Mouse (Mus musculus) lung, embryonic 15.5 days (tissue): Measurements from ENCODE around the gene Gm20696. TPM values are rescaled to one million over a fixed set of nuclear protein-coding genes. Genes with fewer than 3 reads are reported as not detected.

ENCODE experiments used
- ATAC-seq: fragments of 200-750 bp; cut with Nextera tagmentation; 2 replicates; pipeline ENCODE4 v1.8.0; 2017; ENCODE audit warnings: moderate number of reproducible peaks, borderline replicate concordance; ENCODE audit not compliant: low FRiP score, low TSS enrichment; ENCODE audit errors: extremely low read depth
- H3K27ac ChIP-seq: fragments of 300-500 bp; sonication (generic); 2 replicates; pipeline ENCODE4 v1.5.1; 2015; ENCODE audit warnings: moderate library complexity, mild to moderate bottlenecking, inconsistent platforms
- H3K27me3 ChIP-seq: fragments of 300-500 bp; sonication (generic); 2 replicates; pipeline ENCODE4 v1.6.1; 2015; ENCODE audit warnings: inconsistent platforms
- H3K36me3 ChIP-seq: fragments of 300-500 bp; sonication (generic); 2 replicates; pipeline ENCODE4 v1.6.1; 2015; ENCODE audit warnings: inconsistent platforms
- H3K4me1 ChIP-seq: fragments of 300-500 bp; sonication (generic); 2 replicates; pipeline ENCODE4 v1.6.1; 2015; ENCODE audit warnings: inconsistent platforms
- H3K4me2 ChIP-seq: fragments of 300-500 bp; sonication (generic); 2 replicates; pipeline ENCODE4 v1.6.1; 2015; ENCODE audit warnings: inconsistent platforms, mild to moderate bottlenecking, moderate library complexity
- H3K4me3 ChIP-seq: fragments of 300-500 bp; sonication (generic); 2 replicates; pipeline ENCODE4 v1.5.1; 2015; ENCODE audit warnings: mild to moderate bottlenecking, inconsistent platforms
- H3K9ac ChIP-seq: fragments of 300-500 bp; sonication (generic); 2 replicates; pipeline ENCODE4 v1.6.1; 2015; ENCODE audit warnings: inconsistent platforms
- H3K9me3 ChIP-seq: fragments of 300-500 bp; sonication (generic); 2 replicates; pipeline ENCODE4 v1.6.1; 2016; ENCODE audit warnings: inconsistent platforms
- WGBS: fragments of 180-500 bp; shearing (Covaris S2); methylation state at CpG from one replicate; pipeline ENCODE4 v1.1.7; 2015; 5-methylcytosine and 5-hydroxymethylcytosine counted together
- polyA plus RNA-seq: library from polyadenylated mRNA; unstranded; fragments of >200 nt; fragmentation: Nextera tagmentation; extraction: Ambion mirVana; gene quantifications from 2 replicates; pipeline ENCODE4 v1.2.1, GENCODE M21; 2015

Gm20696 gene
- polyA plus RNA-seq, 1 experiment from 2014 or later: 3.8 TPM

DNA sequence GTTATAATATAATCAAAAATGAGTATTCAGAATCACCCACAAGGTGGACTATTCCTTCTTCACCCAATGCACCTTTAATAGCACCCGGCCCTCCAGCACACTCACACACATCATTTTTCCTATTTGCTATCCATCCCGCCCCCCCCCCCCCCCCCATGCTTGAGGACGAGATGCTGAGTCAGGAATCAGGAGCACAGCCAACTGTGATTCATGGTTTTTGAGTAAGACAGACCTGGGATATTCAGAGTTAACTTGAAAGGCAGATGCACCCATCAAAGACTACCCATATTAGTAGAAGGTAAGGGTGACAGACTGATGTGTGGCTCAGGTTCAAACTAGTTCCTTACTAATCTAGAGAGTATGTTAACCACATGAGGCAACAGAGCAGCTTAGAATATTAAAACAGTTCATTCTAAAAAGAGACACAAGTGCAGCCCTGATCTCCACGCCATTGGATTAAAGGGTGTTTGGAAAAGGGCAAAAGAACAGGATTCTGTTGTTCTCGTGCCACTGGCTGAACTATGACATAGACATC, 417.0 kb downstream of the Gm20696 start:
- no peaks in the 10 kb centered on the region for H3K27me3 ChIP-seq
- H3K4me1 ChIP-seq: no peaks in the 10 kb centered on the region
- WGBS: 77% methylated on average over 5 of the region's 5 CpGs
- ATAC-seq: no peak
- H3K36me3 ChIP-seq: no peaks in the 10 kb centered on the region
- no peak overlapping the region for H3K4me2 ChIP-seq
- H3K9ac ChIP-seq: no peak overlapping the region
- no peak overlapping the region for H3K4me3 ChIP-seq
- no peaks in the 10 kb centered on the region for H3K9me3 ChIP-seq
- H3K27ac ChIP-seq: no peak overlapping the region

DNA sequence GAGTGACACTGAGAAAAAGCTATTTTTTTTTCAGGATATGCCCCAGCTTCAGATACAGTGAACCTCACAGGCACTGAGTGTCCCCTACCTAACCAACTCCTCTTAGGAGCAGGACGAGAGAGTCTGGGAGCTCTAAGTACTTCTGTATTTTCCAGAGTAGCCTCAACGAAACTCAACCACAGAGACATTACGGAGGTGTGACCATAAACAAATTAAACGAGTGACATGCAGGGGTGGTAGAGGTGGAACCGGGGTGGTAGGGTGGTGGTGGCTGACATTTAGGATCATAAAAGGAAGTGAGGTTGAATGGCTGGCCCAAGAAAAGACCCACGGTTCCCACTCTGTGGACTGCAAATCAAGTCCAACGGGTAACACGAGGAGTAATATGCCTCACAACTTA, 418.2 kb downstream of the Gm20696 start:
- 66% methylated on average over 8 of the region's 8 CpGs for WGBS
- Histone ChIP-seq H3K4me1 (no peaks in the 10 kb centered on the region), H3K27ac (no peak overlapping the region), H3K4me3 (no peak overlapping the region), H3K27me3 (no peaks in the 10 kb centered on the region), H3K4me2 (no peak overlapping the region), H3K9me3 (no peaks in the 10 kb centered on the region), H3K9ac (no peak overlapping the region), H3K36me3 (no peaks in the 10 kb centered on the region)
- no peak for ATAC-seq

DNA sequence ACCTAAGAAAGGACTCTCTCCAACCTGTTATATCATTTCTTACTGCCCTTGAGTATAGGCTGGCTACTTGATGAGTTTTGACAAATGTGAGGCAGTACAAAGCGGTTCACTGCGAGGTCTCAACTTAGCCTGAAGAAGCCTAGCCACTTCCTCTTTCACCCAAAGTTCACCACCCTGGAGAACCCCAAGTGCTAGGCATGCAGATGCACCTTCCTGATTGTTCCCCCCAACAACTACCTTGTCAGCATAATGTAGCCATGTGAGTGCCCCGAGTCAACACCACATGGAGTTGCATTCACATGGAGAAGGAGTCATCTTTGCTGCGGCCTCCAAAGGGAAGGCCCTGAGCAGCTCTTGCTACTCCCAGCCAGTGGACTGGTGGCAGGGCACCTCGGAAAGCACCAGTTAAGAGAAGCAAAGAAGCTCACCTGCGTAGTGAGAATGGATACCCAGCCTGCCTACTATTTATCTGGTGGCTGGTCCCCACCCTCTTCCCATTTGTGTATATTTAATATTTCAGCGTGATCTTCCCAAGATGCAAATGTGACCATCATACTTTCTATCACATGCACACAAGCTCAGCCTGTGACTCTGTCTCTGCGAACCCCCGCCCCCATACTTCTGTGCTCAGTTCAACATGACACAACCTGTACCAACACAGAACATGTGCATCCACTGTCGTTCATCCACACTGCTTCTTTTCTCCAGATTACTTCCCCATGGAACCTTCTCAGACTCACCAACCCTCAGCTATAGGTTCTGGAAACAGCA, 424.8 kb downstream of the Gm20696 start:
- H3K9me3 ChIP-seq: no peaks in the 10 kb centered on the region
- H3K36me3 ChIP-seq: no peaks in the 10 kb centered on the region
- H3K27ac ChIP-seq: no peak overlapping the region
- no peaks in the 10 kb centered on the region for H3K27me3 ChIP-seq
- H3K4me2 ChIP-seq: no peak overlapping the region
- no peak for ATAC-seq
- no peaks in the 10 kb centered on the region for H3K4me1 ChIP-seq
- no peak overlapping the region for H3K4me3 ChIP-seq
- 92% methylated on average over 10 of the region's 10 CpGs for WGBS
- no peak overlapping the region for H3K9ac ChIP-seq

DNA sequence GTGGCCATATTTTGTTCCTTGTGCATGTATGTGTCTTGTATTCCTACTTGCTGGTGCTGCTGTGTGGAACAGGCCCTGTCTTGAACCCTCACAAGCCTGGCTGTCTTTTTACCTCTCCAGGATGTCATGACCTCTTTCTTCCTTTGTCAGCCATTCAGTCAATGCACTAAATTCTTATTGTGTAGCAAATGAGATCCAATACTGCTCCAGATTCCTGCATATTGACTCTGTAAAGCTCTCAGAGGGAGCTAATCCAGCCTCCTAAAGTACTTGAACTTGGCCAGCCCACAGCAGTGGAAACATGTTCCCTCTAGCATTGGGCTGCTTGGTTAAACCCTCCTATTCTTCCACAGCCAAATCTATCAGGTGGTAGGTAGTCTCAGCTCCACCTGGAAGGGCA, 425.8 kb downstream of the Gm20696 start:
- Histone ChIP-seq H3K27ac (no peak overlapping the region), H3K27me3 (no peaks in the 10 kb centered on the region), H3K4me2 (no peak overlapping the region), H3K9me3 (no peaks in the 10 kb centered on the region), H3K4me3 (no peak overlapping the region), H3K9ac (no peak overlapping the region), H3K4me1 (no peaks in the 10 kb centered on the region), H3K36me3 (no peaks in the 10 kb centered on the region)
- no peak for ATAC-seq

DNA sequence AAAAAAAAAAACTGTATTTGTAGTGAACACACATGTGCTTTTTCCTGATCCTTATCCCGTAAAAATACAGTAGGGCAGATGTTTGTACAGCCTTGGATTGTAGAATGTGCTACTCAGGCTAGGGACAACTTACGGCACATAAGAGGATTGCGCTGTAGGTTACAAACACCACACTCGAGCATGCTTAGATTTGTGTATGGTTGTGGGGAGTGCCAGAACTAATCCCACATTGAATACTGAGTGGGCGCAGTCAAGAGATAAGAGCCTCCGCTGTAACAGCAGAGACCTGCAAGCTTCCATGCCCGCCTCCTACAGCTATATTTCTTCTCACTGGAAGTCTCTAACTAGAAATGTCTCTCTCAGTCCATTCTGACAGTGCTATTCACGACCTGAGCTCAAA, 431.0 kb downstream of the Gm20696 start:
- no peak for ATAC-seq
- H3K27ac ChIP-seq: no peak overlapping the region
- no peaks in the 10 kb centered on the region for H3K9me3 ChIP-seq
- no peaks in the 10 kb centered on the region for H3K27me3 ChIP-seq
- H3K4me1 ChIP-seq: no peaks in the 10 kb centered on the region
- no peak overlapping the region for H3K4me2 ChIP-seq
- H3K4me3 ChIP-seq: no peak overlapping the region
- 60% methylated on average over 8 of the region's 8 CpGs for WGBS
- no peak overlapping the region for H3K9ac ChIP-seq
- no peaks in the 10 kb centered on the region for H3K36me3 ChIP-seq

DNA sequence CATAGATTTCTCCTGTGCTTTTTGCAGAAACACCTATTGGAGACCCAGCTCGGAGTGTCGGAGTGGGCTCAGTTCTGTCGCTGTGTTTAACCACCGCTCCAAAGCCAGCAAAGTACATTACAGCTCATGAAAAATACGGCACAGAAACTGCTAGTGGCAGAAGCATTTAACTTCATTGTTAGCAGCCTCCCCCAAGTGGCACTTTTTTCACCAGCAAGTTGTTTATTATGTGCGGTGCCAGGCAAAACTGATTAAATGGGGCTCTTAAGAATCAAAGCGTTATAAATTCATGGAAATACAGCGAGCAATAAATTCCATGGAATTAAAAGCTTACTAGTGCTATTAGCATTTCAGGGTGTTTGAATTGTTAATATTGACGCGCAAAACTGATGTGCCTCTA, 433.2 kb downstream of the Gm20696 start:
- Histone ChIP-seq H3K4me3 (no peak overlapping the region), H3K27ac (no peak overlapping the region), H3K9me3 (no peaks in the 10 kb centered on the region), H3K4me1 (0 out of 2 replicates have a peak, but pooled peaks cover 9% of the 10 kb centered on the region), H3K36me3 (no peaks in the 10 kb centered on the region), H3K27me3 (no peaks in the 10 kb centered on the region), H3K9ac (no peak overlapping the region), H3K4me2 (no peak overlapping the region)
- ATAC-seq: no peak
- 85% methylated on average over 10 of the region's 10 CpGs for WGBS

DNA sequence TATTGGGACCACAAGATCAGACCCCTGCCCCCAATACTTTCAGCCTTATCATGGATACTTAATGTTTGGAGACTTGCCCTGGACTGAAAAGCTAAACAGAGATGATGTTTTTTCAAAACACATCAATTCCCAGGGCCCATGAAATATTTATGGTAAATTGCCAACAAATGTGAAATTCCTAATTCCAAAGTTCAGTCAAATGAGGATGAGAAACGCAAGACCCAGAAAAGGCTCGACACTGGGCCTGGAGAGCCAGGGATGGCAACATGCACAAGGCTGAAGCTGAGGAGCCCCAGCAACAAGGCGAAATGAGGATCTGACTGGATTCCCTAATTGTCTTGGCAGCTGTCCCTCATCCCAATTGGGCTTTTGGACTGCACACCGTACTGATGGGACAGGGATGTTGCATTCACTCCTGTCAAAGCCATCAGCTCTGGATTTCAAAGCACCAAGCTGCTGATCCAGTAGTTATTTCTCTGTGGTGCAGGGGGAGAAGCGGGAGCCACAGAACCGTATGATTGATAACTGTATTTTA, 438.2 kb downstream of the Gm20696 start:
- no peaks in the 10 kb centered on the region for H3K36me3 ChIP-seq
- no peaks in the 10 kb centered on the region for H3K9me3 ChIP-seq
- 58% methylated on average over 6 of the region's 6 CpGs for WGBS
- no peak overlapping the region for H3K9ac ChIP-seq
- H3K27ac ChIP-seq: no peak overlapping the region
- H3K4me3 ChIP-seq: no peak overlapping the region
- H3K4me2 ChIP-seq: no peak overlapping the region
- 0 out of 2 replicates have a peak, but pooled peaks cover 9% of the 10 kb centered on the region for H3K4me1 ChIP-seq
- H3K27me3 ChIP-seq: no peaks in the 10 kb centered on the region
- no peak for ATAC-seq

DNA sequence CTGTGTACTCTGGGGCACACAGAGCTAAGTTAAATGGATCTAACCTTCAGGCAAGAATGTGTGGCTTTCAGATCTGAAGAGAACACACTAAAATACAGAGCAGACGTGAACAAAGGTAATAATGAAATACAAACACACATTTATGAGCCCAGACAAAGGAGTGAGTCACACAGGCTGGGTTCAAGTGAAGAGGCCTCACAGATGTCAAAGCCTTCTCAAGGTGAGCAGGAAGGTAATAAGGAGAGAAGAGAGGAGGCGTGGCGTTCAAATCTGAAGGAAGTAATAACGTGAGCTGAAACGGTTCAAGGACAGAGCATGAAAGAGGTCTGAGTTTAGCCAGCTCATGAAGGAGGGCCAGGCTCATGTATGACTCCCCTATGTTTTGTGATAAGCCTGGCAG, 445.4 kb downstream of the Gm20696 start:
- 78% methylated on average over 5 of the region's 5 CpGs for WGBS
- Histone ChIP-seq H3K4me3 (no peak overlapping the region), H3K27me3 (no peaks in the 10 kb centered on the region), H3K4me1 (no peaks in the 10 kb centered on the region), H3K9ac (no peak overlapping the region), H3K27ac (no peak overlapping the region), H3K9me3 (no peaks in the 10 kb centered on the region), H3K4me2 (no peak overlapping the region), H3K36me3 (no peaks in the 10 kb centered on the region)
- ATAC-seq: no peak

DNA sequence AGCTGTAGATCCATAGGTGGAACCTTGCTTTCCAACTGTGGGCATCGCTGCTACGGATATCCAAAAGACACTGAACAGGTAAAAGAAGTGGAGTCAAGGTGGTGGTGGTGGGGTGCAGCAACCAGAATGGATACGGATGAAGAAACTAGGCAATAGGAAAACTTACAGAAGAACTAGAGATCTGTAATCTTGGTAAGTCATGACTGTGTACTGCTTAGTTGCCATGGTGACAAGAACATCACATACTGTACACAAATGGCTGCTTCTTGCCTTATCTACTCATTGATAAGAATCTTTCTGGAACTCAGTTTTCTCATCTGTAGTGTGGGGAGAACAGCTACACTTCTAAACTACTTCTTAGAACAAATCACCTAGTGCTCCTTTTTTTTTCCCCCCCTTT, 446.1 kb downstream of the Gm20696 start:
- WGBS: 96% methylated on average over 3 of the region's 3 CpGs
- no peak for ATAC-seq
- H3K36me3 ChIP-seq: no peaks in the 10 kb centered on the region
- no peak overlapping the region for H3K4me2 ChIP-seq
- H3K9ac ChIP-seq: no peak overlapping the region
- no peaks in the 10 kb centered on the region for H3K4me1 ChIP-seq
- H3K27ac ChIP-seq: no peak overlapping the region
- H3K9me3 ChIP-seq: no peaks in the 10 kb centered on the region
- H3K4me3 ChIP-seq: no peak overlapping the region
- H3K27me3 ChIP-seq: no peaks in the 10 kb centered on the region

DNA sequence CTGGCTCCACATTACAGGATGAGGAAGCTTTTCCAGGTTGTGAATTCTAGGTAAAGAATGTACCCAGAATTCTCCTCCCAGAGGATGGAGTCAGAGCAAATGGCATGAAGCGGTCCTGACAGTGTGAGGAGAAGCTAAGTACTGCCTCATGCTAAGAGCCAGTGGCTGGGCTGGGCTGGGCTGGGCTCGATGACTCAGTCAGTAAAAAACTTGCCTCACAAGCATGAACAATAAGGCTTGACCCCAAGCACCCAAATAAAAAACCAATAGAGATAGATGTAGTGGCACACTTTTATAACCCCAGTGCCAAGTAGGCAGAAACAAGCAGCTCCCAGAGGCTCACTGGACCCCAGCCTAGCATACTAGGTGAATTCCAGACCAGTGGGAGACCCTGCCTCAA, 448.8 kb downstream of the Gm20696 start:
- no peak overlapping the region for H3K4me3 ChIP-seq
- no peaks in the 10 kb centered on the region for H3K36me3 ChIP-seq
- H3K4me1 ChIP-seq: no peaks in the 10 kb centered on the region
- no peak overlapping the region for H3K9ac ChIP-seq
- H3K27me3 ChIP-seq: no peaks in the 10 kb centered on the region
- ATAC-seq: no peak
- H3K27ac ChIP-seq: no peak overlapping the region
- 81% methylated on average over 2 of the region's 2 CpGs for WGBS
- H3K9me3 ChIP-seq: no peaks in the 10 kb centered on the region
- no peak overlapping the region for H3K4me2 ChIP-seq

DNA sequence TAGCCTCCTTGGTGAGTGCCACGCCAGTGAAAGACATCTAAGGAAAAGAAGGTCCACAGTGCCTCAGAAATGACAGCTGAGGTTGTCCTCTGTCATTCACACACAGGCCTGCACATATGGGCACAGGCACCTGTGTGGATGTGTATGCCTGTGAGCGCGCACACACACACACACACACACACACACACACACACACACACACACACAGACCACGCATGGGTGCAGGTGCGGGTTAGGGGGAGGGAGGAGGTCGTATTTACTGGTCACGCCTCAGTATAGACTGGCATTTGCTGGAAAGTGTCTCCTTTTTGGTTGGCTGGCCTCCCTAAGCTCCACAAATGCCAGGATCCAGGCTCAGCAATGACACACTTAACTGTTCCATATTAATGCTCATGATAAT, 449.4 kb downstream of the Gm20696 start:
- Histone ChIP-seq H3K9ac (no peak overlapping the region), H3K4me1 (no peaks in the 10 kb centered on the region), H3K27me3 (no peaks in the 10 kb centered on the region), H3K4me3 (no peak overlapping the region), H3K4me2 (no peak overlapping the region), H3K36me3 (no peaks in the 10 kb centered on the region), H3K27ac (no peak overlapping the region), H3K9me3 (no peaks in the 10 kb centered on the region)
- WGBS: 85% methylated on average over 7 of the region's 7 CpGs
- no peak for ATAC-seq

DNA sequence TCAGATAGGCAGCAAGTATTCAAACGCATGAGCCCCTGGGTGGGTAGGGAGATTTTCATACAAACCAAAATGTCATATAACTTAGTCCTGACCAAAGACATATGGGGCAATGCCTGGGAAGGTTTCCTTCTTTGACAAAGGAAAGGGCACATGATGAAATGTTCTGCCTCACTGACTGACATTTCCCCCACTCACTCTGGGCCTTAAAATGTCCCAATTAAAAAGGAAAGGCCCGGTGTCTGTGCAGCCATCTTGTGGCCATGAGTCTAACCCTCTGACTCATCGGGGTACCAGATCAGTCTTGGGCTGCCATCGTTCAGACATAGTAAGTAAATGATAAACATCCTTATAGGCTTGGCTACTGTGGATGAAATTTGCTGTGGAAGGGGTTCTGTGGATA, 454.1 kb downstream of the Gm20696 start:
- Histone ChIP-seq H3K27ac (no peak overlapping the region), H3K4me3 (no peak overlapping the region), H3K36me3 (no peaks in the 10 kb centered on the region), H3K27me3 (no peaks in the 10 kb centered on the region), H3K9ac (no peak overlapping the region), H3K4me1 (peaks cover 2% of the 10 kb centered on the region), H3K4me2 (no peak overlapping the region), H3K9me3 (no peaks in the 10 kb centered on the region)
- WGBS: 88% methylated on average over 4 of the region's 4 CpGs
- ATAC-seq: no peak
